Mouse (Mus musculus): ENCODE data around the gene Rgs14.

Gene Rgs14

DNA sequence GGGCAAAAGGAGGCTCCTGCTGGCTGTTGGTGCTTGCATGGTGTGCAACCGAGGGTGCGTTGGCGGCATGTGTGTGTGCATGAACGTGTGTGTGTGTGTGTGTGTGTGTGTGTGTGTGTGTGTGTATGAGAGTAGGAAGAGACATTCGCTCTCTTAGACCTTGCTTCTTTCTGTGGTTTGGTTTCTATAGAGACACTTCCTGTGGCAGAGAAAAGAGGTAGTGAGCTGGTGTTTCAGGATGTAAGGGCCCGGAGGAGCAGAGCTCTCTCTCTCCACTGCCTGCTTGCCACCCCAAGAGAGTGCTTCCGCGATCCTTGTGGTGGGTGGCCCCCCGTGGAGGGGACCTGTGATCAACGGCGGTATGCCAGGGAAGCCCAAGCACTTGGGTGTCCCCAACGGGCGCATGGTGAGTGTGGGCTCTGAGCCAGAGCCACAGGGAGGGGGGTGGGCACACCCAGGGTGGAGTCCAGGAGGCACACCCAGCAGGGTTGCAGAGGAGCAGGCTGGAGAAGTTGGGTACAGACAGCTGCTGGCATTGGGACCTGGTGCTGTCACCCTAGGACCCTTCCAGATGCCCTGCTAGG is at the start of gene Rgs14:
Rgs14 (plus strand) TSS at position 202 of the 584 bp plus-strand sequence.
- DNase-seq: peak; percentile 73

DNA sequence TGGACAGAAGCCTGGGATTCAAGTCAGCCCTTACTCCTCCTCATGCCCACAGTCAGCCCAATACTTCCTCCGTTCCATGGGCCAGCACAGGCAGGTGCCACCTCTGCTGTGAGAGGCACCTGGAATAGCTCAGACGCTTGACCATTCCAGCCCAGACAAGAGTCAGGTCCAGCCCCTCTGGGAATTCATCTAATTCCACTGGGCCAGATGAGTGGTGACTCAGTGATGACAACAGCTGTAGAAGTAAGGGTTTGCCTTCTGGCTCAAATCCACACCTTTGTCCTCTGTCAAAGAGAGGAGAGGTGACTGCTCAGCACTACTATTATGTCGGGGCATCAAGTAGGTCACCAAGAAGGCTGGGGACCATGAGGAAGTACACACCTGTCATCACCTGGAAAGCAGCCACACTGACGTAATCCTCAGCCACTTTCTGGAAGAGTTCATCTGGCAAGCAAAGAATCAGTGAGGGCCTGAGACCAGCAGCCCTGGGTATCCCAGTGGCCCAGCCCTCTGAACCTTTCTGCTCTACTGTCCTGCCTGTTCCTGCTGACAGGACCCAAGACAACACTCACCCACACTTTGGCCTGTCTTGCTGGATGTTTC is 49.5 kb upstream of the Rgs14 start, which contains the start of gene Prelid1:
Prelid1 (plus strand) TSS at position 570 of the 603 bp plus-strand sequence.
- no peak for DNase-seq

DNA sequence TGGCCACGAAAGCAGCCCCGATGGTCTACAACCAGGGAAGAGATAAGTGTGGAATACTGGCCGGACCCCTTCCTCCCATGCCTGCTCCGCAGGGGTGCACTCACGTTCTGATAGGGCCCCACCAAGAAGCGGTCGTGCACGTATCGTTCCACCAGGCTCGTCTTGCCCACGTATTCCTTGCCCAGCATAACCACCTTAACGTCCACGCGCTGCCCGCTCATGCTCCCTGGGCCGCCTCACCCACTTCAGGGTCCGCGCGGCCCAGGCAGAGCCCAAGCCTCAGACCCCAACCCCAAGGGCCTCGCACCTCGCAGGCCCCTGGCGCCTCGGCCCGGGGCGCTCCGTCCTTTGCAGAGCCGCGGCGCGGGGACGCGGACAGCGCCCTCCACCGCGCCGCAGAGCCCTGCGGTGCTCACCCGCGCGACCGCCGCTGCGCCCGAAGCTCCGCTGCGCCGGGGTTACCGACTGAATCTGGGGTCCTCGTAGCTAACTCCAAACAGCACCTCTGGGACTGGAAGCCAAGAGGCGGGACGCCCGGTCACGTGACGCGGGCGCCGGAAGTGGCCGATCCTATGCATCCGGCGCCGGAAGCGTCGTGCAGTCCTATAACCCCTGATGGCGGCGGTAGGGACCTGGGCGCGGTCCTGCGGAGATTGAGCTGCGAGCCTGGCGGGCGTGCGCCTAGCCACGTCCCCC is 48.0 kb upstream of the Rgs14 start, which contains the start of gene Rab24:
Rab24 (minus strand) TSS at position 513 of the 696 bp plus-strand sequence.
- DNase-seq: peak; percentile 91

DNA sequence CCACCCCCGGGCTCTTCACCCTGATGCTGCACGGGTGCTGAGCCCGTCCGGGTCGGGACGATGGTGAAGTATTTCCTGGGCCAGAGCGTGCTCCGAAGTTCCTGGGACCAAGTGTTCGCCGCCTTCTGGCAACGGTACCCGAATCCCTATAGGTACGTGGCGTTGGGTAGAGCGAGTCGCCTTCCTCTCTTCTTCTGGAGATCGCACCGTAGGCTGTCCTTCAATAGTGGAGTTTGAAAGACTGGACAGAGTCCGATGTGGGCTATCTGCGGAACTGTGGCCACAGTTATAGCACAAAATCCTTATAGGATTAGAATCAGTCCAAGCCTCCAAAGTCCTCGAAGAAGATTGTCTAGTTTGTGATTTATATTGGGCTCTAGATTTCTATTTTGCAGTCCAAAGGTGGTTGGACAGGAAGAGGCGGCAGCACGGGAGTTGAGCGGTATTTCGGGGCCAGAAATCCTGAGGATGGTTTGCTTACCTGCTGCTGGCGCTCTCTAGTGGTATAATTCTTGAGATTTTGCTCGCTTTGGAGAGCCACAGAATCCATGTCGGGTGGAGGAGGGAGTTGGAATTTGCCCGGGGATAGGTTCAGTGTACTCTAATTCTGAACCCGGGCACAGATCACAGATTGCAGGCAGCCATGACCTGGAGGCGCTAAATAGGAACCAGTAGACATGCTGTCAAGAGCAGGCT is 47.3 kb upstream of the Rgs14 start:
- DNase-seq: peak; percentile 47

DNA sequence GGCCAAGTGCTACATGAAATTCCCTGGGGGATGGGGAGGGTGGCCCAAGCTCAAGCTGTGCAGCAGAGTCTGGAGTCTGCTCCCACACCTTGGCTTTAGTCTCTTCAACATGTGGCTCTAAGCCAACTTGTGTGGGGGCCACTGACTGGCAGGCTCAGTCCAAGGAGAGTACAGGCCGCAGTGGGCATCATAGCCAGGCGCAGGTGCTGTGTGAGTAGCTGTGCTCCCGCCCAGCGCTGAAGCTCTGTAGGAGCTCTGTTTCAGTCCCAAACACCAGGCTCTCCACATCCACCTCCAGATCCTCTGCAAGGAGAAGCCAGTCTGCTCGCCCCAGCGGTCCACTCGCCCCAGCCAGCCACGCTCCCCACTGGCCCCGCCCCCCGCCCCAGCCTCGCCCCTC is 43.9 kb upstream of the Rgs14 start:
- DNase-seq: no peak

DNA sequence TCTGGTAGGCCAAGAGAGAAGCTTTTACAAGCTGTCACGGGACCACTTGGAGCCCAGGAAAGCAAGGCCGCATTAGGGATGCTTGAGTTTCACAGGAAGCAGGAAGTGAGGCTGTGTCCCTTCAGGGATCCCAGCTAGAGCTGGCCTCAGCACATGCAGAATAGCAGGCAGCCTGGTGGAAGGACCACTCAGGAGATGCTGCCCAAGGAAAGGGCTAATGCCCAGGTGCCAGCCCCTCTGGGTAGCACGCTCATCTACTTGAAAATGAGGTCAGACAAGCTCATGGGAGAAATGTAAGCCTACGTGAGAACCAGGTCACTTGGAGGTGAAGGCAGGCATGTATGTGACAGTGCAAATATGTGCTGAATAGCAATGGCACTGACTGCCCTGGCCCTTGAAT is 42.4 kb upstream of the Rgs14 start:
- no peak for DNase-seq

DNA sequence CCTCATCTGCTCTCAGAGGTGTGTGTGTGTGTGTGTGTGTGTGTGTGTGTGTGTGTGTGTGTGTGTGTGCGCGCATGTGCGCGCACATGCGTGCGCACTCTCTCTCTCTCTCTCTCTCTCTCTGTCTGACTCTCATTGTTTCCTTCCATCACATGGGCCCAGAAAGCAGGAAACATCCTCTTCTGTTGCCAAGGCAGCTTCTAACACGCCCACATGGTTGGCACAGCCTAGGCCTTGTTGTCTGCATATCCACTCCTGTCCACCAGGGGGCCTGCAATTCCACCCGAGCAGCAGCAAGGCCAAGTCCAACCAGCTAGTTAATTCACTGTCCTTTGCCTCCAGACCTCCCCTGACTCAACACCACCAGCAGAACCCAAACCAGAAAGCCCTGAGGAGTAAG is 41.9 kb upstream of the Rgs14 start:
- DNase-seq: peak; percentile 86

DNA sequence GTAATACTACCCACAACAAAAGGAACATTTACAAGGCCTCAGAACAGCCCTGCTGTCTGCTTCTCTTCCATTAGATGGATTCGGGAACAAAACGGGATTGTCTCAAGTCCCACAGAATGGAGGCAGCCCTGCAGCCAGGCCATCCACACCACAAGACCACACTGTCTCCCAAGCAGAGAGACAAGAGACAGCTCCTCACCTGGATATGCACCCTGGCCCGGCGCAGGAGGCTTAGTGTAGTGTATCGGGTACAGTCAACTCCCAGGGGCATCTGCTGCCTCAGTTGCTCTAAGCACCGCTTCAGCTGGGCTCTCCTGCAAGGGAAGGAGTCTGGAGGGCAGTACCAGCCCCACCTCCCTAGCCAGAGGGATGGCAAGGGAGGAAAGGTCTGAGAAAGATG is 41.4 kb upstream of the Rgs14 start:
- no peak for DNase-seq

DNA sequence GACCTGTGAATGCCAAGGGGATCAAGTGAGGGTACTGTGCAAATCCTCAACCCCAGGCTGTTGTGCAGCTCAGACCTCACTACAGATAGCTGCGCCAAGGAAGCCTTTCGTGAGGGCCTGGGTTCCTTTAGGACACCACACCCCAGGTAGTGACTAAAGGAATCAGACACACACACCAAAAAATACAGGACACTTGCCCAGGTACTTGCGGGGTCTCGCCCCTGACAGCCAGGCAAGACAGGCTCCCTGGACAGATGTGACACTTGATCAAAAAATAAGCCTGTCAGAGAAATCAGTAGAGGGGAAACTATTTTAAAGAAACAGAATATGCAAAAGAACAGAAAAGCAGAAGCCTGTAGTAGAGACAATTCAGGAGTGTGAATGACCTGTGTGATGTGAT is 40.9 kb upstream of the Rgs14 start:
- no peak for DNase-seq

DNA sequence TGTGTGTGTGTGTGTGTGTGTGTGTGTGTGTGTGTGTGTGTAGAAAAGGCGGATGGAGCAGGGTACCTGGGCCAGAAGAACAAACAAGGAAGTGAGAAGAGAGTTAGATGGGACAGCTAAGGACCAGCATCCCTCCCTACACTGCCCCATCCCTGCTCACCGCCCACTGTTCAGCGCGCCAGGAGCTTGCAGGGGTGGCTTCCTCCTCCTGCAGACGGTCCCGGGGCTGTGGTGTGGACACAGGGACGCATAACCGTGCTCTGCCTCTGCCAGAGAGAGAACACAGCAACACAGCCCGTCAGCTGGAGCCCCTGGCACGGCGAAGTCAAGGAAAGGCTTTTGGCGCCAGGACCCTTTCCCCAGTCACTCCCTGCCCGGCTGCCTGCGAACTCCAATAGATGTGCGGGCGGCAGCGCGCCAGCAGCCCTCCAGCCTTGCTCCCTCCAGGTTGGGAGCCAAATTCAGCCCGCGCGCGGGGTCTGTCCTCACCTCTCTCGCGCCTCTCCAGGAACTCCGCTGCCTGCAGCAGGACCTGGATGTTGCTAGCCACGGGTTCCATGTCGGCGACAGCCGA is 40.3 kb upstream of the Rgs14 start:
- peak; percentile 55 for DNase-seq

DNA sequence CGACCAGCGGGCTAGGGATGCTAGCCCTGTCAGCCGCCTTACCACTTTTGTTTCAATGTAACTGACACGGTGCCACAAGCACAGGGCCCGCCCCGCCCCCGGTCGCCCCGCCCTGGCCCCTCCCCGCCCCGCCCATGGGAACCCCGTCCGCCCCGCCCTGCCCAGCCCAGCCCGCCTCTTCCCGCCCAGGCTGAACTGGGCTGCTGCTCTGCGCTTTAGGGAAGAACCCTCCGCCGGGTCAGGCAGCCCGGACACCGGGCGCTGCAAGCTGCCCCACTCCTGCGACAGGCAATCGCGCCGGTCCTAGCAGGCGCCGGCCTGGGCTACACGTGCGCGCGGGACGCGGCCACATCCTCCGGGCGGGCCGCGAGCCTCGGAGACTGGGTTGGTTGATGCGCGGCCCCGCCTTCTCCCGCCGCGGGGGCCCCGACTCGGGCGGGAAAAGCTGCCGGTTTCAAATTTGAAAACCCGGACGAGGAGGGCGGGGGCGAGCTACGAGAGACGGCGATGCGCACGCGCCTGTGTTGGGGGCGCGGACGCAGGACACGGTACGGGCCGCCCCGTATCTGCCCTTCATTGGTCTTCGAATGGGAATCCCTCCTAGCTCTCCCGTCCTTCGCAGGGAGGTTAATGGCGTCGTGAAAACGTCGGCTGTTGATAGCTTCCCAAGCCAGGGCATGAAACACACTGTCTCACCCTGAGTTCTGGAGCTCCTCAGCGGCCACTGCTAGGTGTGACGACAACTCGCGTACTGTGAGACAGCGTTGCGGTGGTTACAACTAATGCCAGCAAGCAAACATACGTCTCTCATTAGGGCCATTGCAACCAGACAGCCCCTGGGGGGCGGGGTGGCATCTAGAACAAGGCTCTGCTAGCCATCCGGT is 39.6 kb upstream of the Rgs14 start, which contains the start of gene Mxd3:
Mxd3 (minus strand) TSS at position 141 of the 884 bp plus-strand sequence.
- peak; percentile 94 for DNase-seq

DNA sequence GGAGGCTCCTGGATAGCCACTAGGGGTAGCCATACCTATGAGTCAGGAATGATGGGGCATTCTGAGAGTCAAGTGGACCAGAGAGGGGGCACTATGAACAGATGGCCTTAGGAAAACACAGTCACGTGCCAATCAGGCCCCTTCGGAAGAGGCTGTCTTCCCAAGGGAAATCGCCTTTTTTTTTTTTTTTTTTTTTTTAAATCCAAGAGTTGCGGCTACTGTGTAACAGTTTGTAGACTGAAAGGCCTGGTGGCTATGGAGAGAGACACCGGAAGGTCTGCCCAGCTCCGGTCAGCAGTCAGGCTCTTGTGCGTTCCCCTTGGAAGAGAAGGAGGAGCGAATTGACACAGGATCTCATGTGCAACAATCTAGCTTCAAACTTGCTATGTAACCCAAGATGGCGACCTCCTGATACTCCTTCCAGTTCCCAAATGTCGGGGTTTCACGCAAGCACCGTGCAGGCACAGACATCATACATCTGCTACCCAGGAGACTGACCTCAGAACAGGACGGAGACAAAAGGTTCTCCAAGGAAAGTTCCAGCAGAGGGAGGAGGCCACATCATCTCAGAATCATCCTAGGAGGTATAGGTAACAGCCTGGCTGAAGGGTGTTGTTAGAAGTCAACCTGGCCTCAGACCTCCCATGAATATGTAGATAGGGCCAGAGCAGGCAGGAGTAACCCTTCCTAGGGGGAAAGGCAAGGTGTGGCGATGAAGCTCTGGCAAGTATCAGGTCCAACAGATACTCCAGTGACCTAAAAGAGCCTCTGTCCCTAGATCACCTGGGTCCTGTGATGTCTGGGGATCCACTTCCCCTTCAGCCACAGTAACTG is 38.7 kb upstream of the Rgs14 start:
- DNase-seq: no peak

DNA sequence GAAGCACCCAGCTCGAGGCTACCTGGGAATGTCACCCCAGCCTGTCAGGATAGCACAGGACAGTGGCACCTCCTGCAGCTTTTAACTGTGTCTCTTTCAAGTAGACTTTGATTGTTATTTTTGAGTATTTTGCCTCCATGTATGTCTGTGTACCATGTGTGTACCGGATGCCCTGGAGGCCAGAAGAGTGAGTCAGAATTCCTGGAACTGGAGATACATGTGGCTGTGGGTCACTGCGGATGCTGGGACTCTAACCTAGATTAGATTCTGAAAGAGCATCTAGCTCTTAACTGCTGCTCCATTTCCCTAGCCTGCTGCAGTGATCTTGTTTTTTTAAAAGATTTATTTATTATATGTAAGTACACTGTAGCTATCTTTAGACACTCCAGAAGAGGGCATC is 37.2 kb upstream of the Rgs14 start:
- DNase-seq: no peak

DNA sequence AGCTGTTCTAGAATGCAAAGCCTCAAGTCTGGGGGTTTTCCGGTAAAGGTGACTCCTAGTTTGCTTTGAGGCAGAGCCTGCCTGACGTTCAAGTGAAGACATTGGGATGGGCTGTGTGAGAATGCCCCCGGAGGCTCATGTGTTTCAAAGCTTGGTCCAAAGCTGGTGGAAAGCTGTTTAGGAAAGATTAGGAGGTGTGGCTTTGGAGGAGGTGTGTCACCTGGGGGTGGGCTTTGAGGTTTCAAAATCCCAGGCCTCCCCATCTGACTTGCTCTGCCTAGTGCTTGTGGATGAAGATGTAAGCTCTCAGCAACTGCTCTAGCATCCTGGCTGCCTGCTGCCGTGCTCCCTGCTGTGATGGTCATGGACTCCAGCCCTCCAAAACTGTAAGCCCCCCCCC is 33.8 kb upstream of the Rgs14 start:
- DNase-seq: no peak

DNA sequence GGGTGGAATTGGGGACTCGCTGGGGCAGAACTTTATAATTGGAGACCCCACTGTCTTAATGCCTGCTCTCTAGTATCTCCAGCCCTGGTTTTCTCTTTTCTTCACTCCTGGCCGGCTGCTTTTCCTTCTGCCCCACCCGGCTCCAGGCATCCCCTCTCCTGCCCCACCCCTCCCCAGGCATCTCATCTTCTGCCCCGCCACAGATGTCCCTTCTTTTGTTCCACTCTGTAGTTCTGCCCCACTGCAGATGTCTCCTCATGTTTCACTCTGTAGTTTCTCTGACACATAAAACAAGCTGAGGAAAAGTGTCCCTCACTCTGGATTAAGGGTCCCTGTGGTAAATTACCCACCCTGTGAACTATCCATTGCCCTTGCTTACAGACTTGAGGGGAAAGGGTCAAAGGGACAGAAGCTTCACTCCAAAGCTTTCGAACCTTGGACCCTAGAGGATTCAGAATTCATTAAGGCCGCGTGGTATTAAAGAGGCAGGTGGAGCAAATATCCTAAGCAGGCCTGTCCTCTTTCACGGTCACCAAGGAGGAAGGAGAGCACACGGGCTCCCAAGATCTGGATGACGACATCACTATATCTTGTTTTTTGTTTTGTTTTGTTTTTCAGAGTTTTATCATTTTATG is 32.1 kb upstream of the Rgs14 start:
- DNase-seq: no peak

DNA sequence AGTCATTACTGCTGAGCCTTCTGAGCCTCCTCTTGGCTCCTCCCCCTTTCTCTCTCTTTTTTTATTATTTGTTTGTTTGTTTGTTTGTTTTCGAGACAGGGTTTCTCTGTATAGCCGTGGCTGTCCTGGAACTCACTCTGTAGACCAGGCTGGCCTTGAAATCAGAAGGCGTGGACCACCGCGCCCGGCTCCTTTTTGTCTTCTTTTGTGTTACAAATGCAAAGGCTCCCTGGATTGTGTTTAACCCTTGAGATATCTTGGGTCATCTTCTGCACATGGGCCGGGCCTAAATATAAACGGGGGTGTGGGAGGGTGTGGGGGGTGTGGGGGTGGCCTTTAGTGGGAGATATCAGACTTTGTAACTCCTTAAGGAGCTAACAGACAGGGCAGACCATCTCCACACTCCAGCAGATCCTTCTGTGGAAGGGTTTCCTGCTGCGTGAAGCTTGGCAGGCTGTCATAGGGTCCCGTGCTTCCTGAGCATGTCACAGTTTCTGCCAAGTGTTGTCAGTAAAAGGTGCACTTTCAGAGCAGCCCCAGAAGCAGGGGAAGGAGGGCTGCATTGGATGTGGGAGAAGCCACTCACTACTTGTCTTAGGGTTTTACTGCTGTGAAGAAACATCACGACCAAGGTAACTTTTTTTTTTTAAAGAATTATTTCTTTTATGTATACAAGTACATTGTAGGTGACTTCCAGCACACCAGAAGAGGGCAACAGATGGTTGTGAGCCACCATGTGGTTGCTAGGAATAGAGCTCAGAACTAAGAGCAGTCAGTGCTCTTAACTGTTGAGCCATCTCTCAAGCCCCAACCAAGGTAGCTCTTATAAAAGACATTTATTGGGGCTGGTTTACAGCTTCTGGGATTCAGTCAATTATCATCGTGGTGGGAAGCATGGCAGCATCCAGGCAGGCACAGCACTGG is 31.1 kb upstream of the Rgs14 start:
- no peak for DNase-seq

DNA sequence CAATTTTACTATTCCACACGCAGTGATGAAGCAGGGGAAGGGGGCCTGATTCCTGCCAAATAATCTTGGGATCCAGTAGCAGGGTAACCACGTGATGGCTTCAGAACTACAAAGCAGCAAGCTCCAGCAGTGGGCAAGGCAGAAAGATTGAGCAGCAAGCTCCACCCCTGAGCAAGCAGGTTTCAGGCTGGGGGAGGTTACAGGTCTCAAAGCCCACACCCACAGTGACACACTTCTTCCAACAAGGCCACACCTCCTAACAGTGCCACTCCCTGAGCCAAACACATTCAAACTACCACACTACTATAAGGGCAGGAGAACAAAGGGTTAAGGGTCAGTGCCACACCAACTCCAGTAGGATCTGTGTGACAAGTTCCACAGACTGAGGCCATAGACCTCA is 30.3 kb upstream of the Rgs14 start:
- peak; percentile 47 for DNase-seq

DNA sequence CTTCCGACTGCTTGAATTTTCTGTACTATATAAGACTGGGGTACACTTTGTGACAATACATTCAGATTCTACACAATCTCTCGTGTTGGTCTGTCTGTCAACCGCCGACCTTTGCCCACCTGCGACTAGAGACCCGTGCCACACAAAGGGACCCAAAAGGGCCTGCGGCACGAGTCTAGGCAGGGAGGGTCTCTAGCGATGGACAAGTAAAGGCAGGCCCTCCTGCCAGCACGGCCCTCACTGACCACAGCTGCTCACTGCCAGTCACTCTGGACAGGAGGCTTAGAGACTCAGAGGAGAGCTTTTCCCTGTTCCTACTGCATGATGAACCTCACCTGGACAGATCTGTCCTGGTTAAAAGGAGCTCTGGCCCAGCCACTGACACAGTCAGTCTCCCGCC is 27.1 kb upstream of the Rgs14 start:
- no peak for DNase-seq

DNA sequence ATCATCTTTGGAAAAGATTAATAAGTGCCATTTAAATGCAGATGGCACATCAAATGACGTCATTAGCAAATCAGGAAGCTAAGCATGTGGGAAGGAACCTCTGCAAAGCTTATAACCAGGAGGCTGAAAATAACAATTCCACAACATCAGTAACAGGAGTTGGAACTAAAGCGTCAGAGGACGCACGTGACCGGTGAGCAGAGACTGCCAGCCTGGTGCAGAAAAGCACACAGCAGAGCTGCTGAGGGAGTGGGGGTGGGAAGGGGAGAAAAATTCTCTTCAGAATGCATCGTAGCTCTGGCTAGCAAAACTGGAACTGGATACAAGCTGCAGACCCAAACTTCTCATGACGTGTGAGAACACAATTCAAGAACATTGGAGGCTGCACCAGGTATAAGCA is 25.2 kb upstream of the Rgs14 start:
- no peak for DNase-seq

DNA sequence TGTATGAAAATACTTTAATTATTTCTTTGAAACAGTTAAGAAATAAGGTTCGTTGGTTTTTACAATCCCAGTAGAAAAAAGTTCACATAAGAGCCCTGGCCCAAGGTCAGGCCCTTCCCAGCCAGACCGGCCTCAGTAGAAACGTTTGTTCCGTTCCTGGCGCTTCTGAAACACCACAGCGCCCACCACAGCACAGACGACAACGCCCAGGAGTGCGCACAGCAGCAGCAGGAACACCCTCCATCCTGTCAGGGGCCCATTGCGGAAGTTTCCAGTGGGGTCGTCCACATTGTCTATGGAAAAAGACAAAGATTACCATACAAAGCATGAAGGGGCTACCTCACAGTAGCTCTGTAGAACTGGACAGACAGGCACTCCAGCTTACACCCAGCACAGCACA is 22.8 kb upstream of the Rgs14 start:
- no peak for DNase-seq

Measured in liver (tissue).